Mouse (Mus musculus): ENCODE data around the gene Atxn1. TPM values are rescaled to one million over a fixed set of nuclear protein-coding genes. Genes with fewer than 3 reads are reported as not detected.

The Atxn1 gene
- total and polyA plus RNA-seq, 3 experiments, result 8.0 to 13.1 (median 9.7) TPM

DNA sequence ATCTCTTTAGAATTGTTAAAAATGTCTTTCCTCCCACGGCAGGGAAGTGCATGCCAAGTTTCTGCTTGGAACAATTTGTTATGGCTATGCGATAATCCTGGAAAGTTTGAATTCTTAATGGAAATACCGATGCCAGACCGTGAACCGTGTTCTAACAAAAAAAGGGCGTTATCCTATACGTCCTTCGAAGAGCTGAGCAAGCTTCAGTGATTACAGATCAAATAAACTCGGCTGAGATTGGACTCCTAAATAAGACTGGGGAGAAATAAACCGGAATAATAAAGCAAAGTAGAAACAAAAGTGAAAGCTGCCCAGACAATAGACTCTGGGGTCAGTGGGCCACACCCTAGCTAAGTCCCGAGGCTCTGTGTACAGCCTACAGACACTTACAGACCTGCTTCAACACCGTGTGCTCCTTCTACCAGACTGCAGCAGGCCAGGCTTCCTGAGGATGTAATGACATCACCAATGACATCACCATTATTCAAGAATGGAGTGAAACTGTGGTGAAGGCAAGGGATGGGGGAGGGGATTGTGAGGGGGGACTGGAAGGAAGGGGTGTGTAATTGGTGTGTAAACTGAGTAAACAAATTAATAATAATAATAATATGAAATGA lies 6.2 kb upstream of the Atxn1 start:
- no peaks in the 10 kb centered on the region for H3K79me2 ChIP-seq (replicated peaks; ENCODE audit: control insufficient read depth, extremely low read depth, insufficient read depth, poor library complexity, severe bottlenecking)
- peak overlapping the region; percentile 7 to 38 (median 28) for H3K4me3 ChIP-seq (replicated peaks in 1 of 3; ENCODE audit: low read depth in 2 of 3, low read length in 2 of 3, poor library complexity in 1 of 3)
- no peaks in the 10 kb centered on the region for H3K27me3 ChIP-seq (replicated peaks)
- peak overlapping the region; percentile 11; the same call in 1 of the 2 replicates for H3K27ac ChIP-seq (ENCODE audit: insufficient read depth, low read depth)
- peak overlapping the region; percentile 49 for H3K9ac ChIP-seq (ENCODE audit: insufficient read depth, low read depth)
- peak overlapping the region; percentile 72 for H3K4me2 ChIP-seq (ENCODE audit: insufficient read depth, low read depth, poor library complexity, severe bottlenecking)
- DNase-seq (ENCODE audit: extremely low read depth), result peak; percentile 72
- dilution Hi-C loops (cut with MboI; ENCODE audit: extremely low pct_ligation_motif_present, extremely low pct_unique_long_range_greater_than_20kb, low sequenced_read_pairs), result no loop called here
- H3K36me3 ChIP-seq (replicated peaks in 1 of 2; ENCODE audit: control insufficient read depth in 1 of 2, insufficient read depth in 1 of 2, low read length in 1 of 2), result no peaks in the 10 kb centered on the region
- in situ Hi-C loops (cut with MboI; ENCODE audit: low pct_ligation_motif_present, low pct_unique_long_range_greater_than_20kb, low sequenced_read_pairs), result loop anchor here (25.0 kb wide), 1 partner anchor 284 kb away; no protein-coding TSS in a partner anchor
- TF ChIP-seq MAFK (IDR thresholded peaks at IDR 0.05; ENCODE audit: insufficient replicate concordance, low read length) (no peak), MXI1 (IDR thresholded peaks at IDR 0.05; ENCODE audit: low read depth, low read length) (no peak), SMC3 (IDR thresholded peaks at IDR 0.05; ENCODE audit: low read depth, low read length) (no peak), KAT2A (IDR thresholded peaks at IDR 0.05; ENCODE audit: insufficient replicate concordance, low read length) (no peak), PAX5 (IDR thresholded peaks at IDR 0.05; ENCODE audit: low read length) (no peak), MAZ (IDR thresholded peaks at IDR 0.05; ENCODE audit: low read depth, low read length) (no peak), CTCF (conservative IDR thresholded peaks at IDR 0.05 in 1 of 2, IDR thresholded peaks at IDR 0.05 in 1 of 2; ENCODE audit: low read depth in 2 of 2, low read length in 2 of 2) (no peak), ETS1 (conservative IDR thresholded peaks at IDR 0.05; ENCODE audit: low read depth, low read length) (peak; percentile 69), CHD1 (IDR thresholded peaks at IDR 0.05; ENCODE audit: low read depth, low read length) (no peak), MYC (IDR thresholded peaks at IDR 0.05; ENCODE audit: low read depth, low read length) (0 out of 2 replicates have a peak, but pooled peaks have one; percentile 19), TBP (conservative IDR thresholded peaks at IDR 0.05; ENCODE audit: low read depth, low read length) (no peak), ZKSCAN1 (IDR thresholded peaks at IDR 0.05; ENCODE audit: borderline replicate concordance, low read depth, low read length) (no peak), POLR2AphosphoS2 (IDR thresholded peaks at IDR 0.05; ENCODE audit: low read depth, low read length) (no peak), JUN (IDR thresholded peaks at IDR 0.05; ENCODE audit: insufficient read depth, low read depth, low read length) (peak; percentile 82), UBTF (IDR thresholded peaks at IDR 0.05; ENCODE audit: low read depth, low read length) (no peak), CHD2 (IDR thresholded peaks at IDR 0.05; ENCODE audit: low read length) (peak; percentile 53), NRF1 (IDR thresholded peaks at IDR 0.05; ENCODE audit: low read depth, low read length) (no peak), BHLHE40 (IDR thresholded peaks at IDR 0.05; ENCODE audit: low read depth, low read length) (no peak), EP300 (IDR thresholded peaks at IDR 0.05; ENCODE audit: low read length) (peak; percentile 22; the same call in 1 of the 2 replicates), E2F4 (IDR thresholded peaks at IDR 0.05; ENCODE audit: insufficient replicate concordance, low read depth, low read length) (no peak), TCF12 (IDR thresholded peaks at IDR 0.05; ENCODE audit: low read depth, low read length) (peak; percentile 55; the same call in 1 of the 2 replicates), POLR2A (IDR thresholded peaks at IDR 0.05; ENCODE audit: low read depth, low read length) (peak; percentile 73), ZC3H11A (IDR thresholded peaks at IDR 0.05; ENCODE audit: low read depth, low read length) (no peak), GABPA (IDR thresholded peaks at IDR 0.05; ENCODE audit: insufficient replicate concordance, low read depth, low read length) (no peak), ZMIZ1 (IDR thresholded peaks at IDR 0.05; ENCODE audit: low read depth, low read length) (no peak), IRF4 (IDR thresholded peaks at IDR 0.05; ENCODE audit: low read depth, low read length) (0 out of 2 replicates have a peak, but pooled peaks have one; percentile 35), MAX (IDR thresholded peaks at IDR 0.05; ENCODE audit: low read length) (peak; percentile 49; the same call in 1 of the 2 replicates), RCOR1 (conservative IDR thresholded peaks at IDR 0.05; ENCODE audit: low read depth, low read length) (no peak), RAD21 (IDR thresholded peaks at IDR 0.05; ENCODE audit: low read depth, low read length) (no peak), NELFE (IDR thresholded peaks at IDR 0.05; ENCODE audit: low read depth, low read length) (no peak), ZNF384 (IDR thresholded peaks at IDR 0.05; ENCODE audit: low read depth, low read length) (no peak), USF1 (IDR thresholded peaks at IDR 0.05; ENCODE audit: low read depth, low read length) (no peak), ELF1 (IDR thresholded peaks at IDR 0.05; ENCODE audit: low read depth, low read length) (peak; percentile 23; the same call in 1 of the 2 replicates), USF2 (conservative IDR thresholded peaks at IDR 0.05; ENCODE audit: low read depth, low read length) (no peak), JUND (conservative IDR thresholded peaks at IDR 0.05; ENCODE audit: low read depth, low read length) (peak; percentile 62), SIN3A (IDR thresholded peaks at IDR 0.05; ENCODE audit: low read length) (peak; percentile 75), HCFC1 (IDR thresholded peaks at IDR 0.05; ENCODE audit: low read depth, low read length) (no peak; the same call in 1 of the 2 replicates), MEF2A (IDR thresholded peaks at IDR 0.05; ENCODE audit: borderline replicate concordance, low read depth, low read length) (no peak)
- H3K9me3 ChIP-seq (replicated peaks; ENCODE audit: low read length), result no peaks in the 10 kb centered on the region
- peaks cover 2 to 35% of the 10 kb centered on the region in 2 experiments; a peak in 3 of 4 replicates for H3K4me1 ChIP-seq (ENCODE audit: control insufficient read depth in 1 of 2, insufficient read depth in 2 of 2)
